Mouse (Mus musculus): Measurements from ENCODE around the gene Chrna1.

- TF ChIP-seq CTCF (IDR thresholded peaks at IDR 0.05; ENCODE audit: low read depth, low read length) (no peak), TAL1 (conservative IDR thresholded peaks at IDR 0.05; ENCODE audit: low read depth, low read length) (no peak), GATA1 (IDR thresholded peaks at IDR 0.05; ENCODE audit: borderline replicate concordance, low read length) (no peak), POLR2AphosphoS5 (IDR thresholded peaks at IDR 0.05; ENCODE audit: insufficient replicate concordance, low read depth, low read length) (no peak), GATA2 (IDR thresholded peaks at IDR 0.05; ENCODE audit: borderline replicate concordance, low read depth, low read length) (no peak)
Measured at GRCm38 (mm10) chr2:73612367-73612914, 32.3 kb upstream of the Chrna1 start.
